ENCODE assay signal across 13 mouse cellular contexts in genomic region chr6:49267686-49268085, GRCm38 (mm10).
DNase-seq lines count a peak whose midpoint lies in the region.
"Had no signal": no experiment of that assay in that cellular context is flagged by ENCODE, and none has a peak within 500 bp of the region (broad histone marks: within the 10 kb centered on the region; RNA-seq: fewer than 3 reads in every experiment).

No protein-coding gene starts in this region.

- DNase-seq in 416B (ENCODE audit: low read depth) (peak; percentile 27), ES-CJ7 (ENCODE audit: low read depth, low spot score) (peak; percentile 81), adipocyte (ENCODE audit: low spot score) (peak; percentile 38)
- DNase-seq in cerebellum, postnatal 14 days: no peak
- no peak for DNase-seq in ovary, postnatal 14 days (ENCODE audit: low spot score)
- DNase-seq in kidney, postnatal 36 days: no peak
- DNase-seq: adrenal gland, postnatal 10 days; adrenal gland, postnatal 36 days; cerebellum, adult 18-20 months; cerebellum, adult 9-10 months; cerebellum, postnatal 25 days; gastrocnemius, postnatal 25 days; heart, adult 2 months had no signal

Comparison
In these comparisons a context has a peak if more than half of its experiments do, and no peak if none do; other contexts are left out.
1. DNase-seq: peak in 416B (single experiment), ES-CJ7 (single experiment) and adipocyte (single experiment); none in cerebellum, postnatal 14 days (0 of 2), ovary, postnatal 14 days (single experiment) and kidney, postnatal 36 days (0 of 2).